Mouse (Mus musculus) thymus, adult 2 months (tissue): ENCODE results near the gene Gm20388. TPM values are rescaled to one million over a fixed set of nuclear protein-coding genes. Genes with fewer than 3 reads are reported as not detected.
A peak's percentile ranks its signal among the peaks of the same experiment; 100 is the strongest.

Source experiments
- DNase-seq: peaks from one replicate; pipeline ENCODE4 v3.0.0; 2021
- H3K27ac ChIP-seq: fragments of 200-500 bp; 2 replicates; pipeline ENCODE4 v1.5.1; 2012; ENCODE audit warnings: low read length, control low read depth; ENCODE audit not compliant: control insufficient read depth, insufficient read depth
- H3K27me3 ChIP-seq: fragments of 200-500 bp; 2 replicates; pipeline ENCODE4 v1.6.1; 2012; ENCODE audit warnings: mild to moderate bottlenecking, low read length, moderate library complexity, mixed read lengths; ENCODE audit not compliant: control insufficient read depth, insufficient read depth
- H3K36me3 ChIP-seq: fragments of 200-500 bp; 2 replicates; pipeline ENCODE4 v1.6.1; 2012; ENCODE audit warnings: mild to moderate bottlenecking, low read length, moderate library complexity; ENCODE audit not compliant: control insufficient read depth, insufficient read depth
- H3K4me1 ChIP-seq: fragments of 200-500 bp; replicated peaks from 2 replicates; pipeline ENCODE4 v1.6.1; 2012; ENCODE audit warnings: low read length; ENCODE audit not compliant: control insufficient read depth, insufficient read depth
- H3K4me3 ChIP-seq: fragments of 200-500 bp; 2 replicates; pipeline ENCODE4 v1.5.1; 2012; ENCODE audit warnings: mild to moderate bottlenecking, low read length, control low read depth, moderate library complexity; ENCODE audit not compliant: control insufficient read depth, insufficient read depth
- CTCF ChIP-seq: fragments of 200-500 bp; IDR thresholded peaks from 2 replicates; pipeline ENCODE4 v1.5.1; 2012; ENCODE audit warnings: mild to moderate bottlenecking, control low read depth, low read length, moderate library complexity, borderline replicate concordance; ENCODE audit not compliant: control insufficient read depth, poor library complexity, insufficient read depth; ENCODE audit errors: extremely low read depth
- POLR2A ChIP-seq: fragments of 200-500 bp; IDR thresholded peaks from 2 replicates; pipeline ENCODE4 v1.6.1; 2012; ENCODE audit warnings: mild to moderate bottlenecking, low read length, control low read depth, moderate library complexity; ENCODE audit not compliant: control insufficient read depth, poor library complexity, insufficient read depth; ENCODE audit errors: extremely low read depth
- WGBS: fragments of 180-500 bp; shearing (Covaris S2); methylation state at CpG from one replicate; pipeline ENCODE4 v1.1.7; 2018; 5-methylcytosine and 5-hydroxymethylcytosine counted together
- polyA plus RNA-seq: library from polyadenylated mRNA; depleted of rRNA; stranded (reverse); fragments of >200 nt; gene quantifications from 2 replicates; pipeline ENCODE4 v1.2.3, GENCODE M21; 2012

Gene Gm20388
- polyA plus RNA-seq, 1 experiment, result 103 TPM

GRCm38 (mm10) chr8:120591587-120592292, 681.1 kb downstream of the Gm20388 start:
- TF ChIP-seq POLR2A (no peak), CTCF (no peak)
- H3K36me3 ChIP-seq, result no peaks in the 10 kb centered on the region
- no peaks in the 10 kb centered on the region for H3K27me3 ChIP-seq
- no peak overlapping the region for H3K27ac ChIP-seq
- no peak overlapping the region for H3K4me3 ChIP-seq
- no peak for DNase-seq
- WGBS, result 86% methylated on average over 10 of the region's 10 CpGs
- H3K4me1 ChIP-seq, result peaks cover 14% of the 10 kb centered on the region

- Histone ChIP-seq H3K27ac (no peak overlapping the region), H3K36me3 (no peaks in the 10 kb centered on the region), H3K4me1 (no peaks in the 10 kb centered on the region), H3K27me3 (no peaks in the 10 kb centered on the region), H3K4me3 (no peak overlapping the region)
- TF ChIP-seq POLR2A (no peak), CTCF (peak; percentile 75; the same call in 1 of the 2 replicates)
- no peak for DNase-seq
- 92% methylated on average over 5 of the region's 5 CpGs for WGBS
Observed at GRCm38 (mm10) chr8:120594571-120594970, 683.9 kb downstream of the Gm20388 start.

DNA sequence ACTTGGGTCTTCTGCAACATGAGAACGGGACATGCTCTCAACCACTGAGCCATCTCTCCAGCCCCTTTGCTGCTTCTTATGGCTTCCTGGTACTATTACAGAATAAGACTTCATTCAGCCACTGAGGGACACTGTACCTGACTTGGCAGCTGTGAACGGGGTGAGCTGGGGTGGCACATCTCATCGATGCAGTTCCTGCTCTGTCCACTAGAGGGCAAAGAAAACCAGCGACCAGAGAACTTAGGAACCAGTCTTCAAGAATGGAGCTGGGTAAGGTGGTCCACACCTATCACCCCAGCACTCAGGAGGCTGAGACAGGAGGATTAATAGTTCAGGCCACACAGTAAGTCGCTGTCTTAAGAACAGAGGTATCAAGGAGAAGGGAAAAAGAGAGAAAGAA, 685.3 kb downstream of the Gm20388 start:
- H3K4me3 ChIP-seq, result no peak overlapping the region
- H3K4me1 ChIP-seq, result no peaks in the 10 kb centered on the region
- WGBS, result 15% methylated on average over 5 of the region's 5 CpGs
- peak; percentile 64 for DNase-seq
- H3K36me3 ChIP-seq, result no peaks in the 10 kb centered on the region
- H3K27me3 ChIP-seq, result no peaks in the 10 kb centered on the region
- no peak overlapping the region for H3K27ac ChIP-seq
- TF ChIP-seq CTCF (peak; percentile 50; the same call in 1 of the 2 replicates), POLR2A (no peak)

- H3K4me1 ChIP-seq, result no peaks in the 10 kb centered on the region
- DNase-seq, result no peak
- 93% methylated on average over 24 of the region's 24 CpGs for WGBS
- H3K27ac ChIP-seq, result no peak overlapping the region
- TF ChIP-seq CTCF (no peak), POLR2A (no peak)
- H3K27me3 ChIP-seq, result no peaks in the 10 kb centered on the region
- no peak overlapping the region for H3K4me3 ChIP-seq
- H3K36me3 ChIP-seq, result no peaks in the 10 kb centered on the region
Observed at GRCm38 (mm10) chr8:120598579-120598978, 687.9 kb downstream of the Gm20388 start.

- TF ChIP-seq POLR2A (no peak), CTCF (peak; percentile 67; the same call in 1 of the 2 replicates)
- Histone ChIP-seq H3K27me3 (no peaks in the 10 kb centered on the region), H3K27ac (no peak overlapping the region), H3K36me3 (no peaks in the 10 kb centered on the region), H3K4me3 (no peak overlapping the region), H3K4me1 (no peaks in the 10 kb centered on the region)
- WGBS, result 32% methylated on average over 7 of the region's 7 CpGs
- peak; percentile 82 for DNase-seq
Observed at GRCm38 (mm10) chr8:120599504-120599903, 688.9 kb downstream of the Gm20388 start.

DNA sequence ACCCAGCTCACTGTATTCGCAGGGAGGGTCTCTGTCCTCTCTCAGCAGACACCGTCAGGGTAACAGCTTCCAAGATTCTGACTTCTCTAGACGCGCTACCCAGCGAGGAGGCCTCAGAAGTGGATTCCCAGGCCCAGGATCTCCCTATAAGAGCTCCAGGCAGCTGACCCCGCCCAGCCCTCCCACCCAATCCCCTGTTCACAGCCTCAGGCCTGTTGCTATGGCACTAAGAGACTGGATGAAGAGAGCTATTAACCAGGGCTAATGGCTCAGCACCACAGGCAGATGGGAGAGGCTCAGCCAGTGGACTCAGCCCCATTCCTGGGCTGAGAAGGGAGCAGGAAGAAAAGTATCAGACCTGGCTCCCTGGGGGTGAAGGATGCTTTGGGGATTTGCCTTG, 692.0 kb downstream of the Gm20388 start:
- no peak for DNase-seq
- H3K27ac ChIP-seq, result no peak overlapping the region
- TF ChIP-seq CTCF (no peak), POLR2A (no peak)
- WGBS, result 97% methylated on average over 6 of the region's 6 CpGs
- no peaks in the 10 kb centered on the region for H3K36me3 ChIP-seq
- H3K27me3 ChIP-seq, result no peaks in the 10 kb centered on the region
- no peak overlapping the region for H3K4me3 ChIP-seq
- H3K4me1 ChIP-seq, result 0 out of 2 replicates have a peak, but pooled peaks cover 2% of the 10 kb centered on the region
